Mouse (Mus musculus) forebrain, postnatal 0 days (tissue): ENCODE data around the gene Heg1. TPM values are rescaled to one million over a fixed set of nuclear protein-coding genes. Genes with fewer than 3 reads are reported as not detected.
A peak's percentile ranks its signal among the peaks of the same experiment; 100 is the strongest.

Experiments used
- ATAC-seq: fragments of 200-750 bp; cut with Nextera tagmentation; 2 replicates; pipeline ENCODE4 v1.8.0; 2017; ENCODE audit warnings: mild to moderate bottlenecking, moderate library complexity
- DNase-seq: peaks from one replicate; pipeline ENCODE4 v3.0.0-alpha.2; 2015
- H3K27ac ChIP-seq: fragments of 300-500 bp; sonication (generic); 2 replicates; pipeline ENCODE4 v1.5.1; 2014; ENCODE audit warnings: low read depth, mild to moderate bottlenecking, antibody characterized with exemption, low read length, moderate library complexity, mixed read lengths
- H3K27me3 ChIP-seq: fragments of 300-500 bp; sonication (generic); 2 replicates; pipeline ENCODE4 v1.6.1; 2014; ENCODE audit warnings: mild to moderate bottlenecking, low read length, mixed read lengths; ENCODE audit not compliant: insufficient read depth
- H3K36me3 ChIP-seq: fragments of 300-500 bp; sonication (generic); 2 replicates; pipeline ENCODE4 v1.6.1; 2014; ENCODE audit warnings: mild to moderate bottlenecking, moderate library complexity; ENCODE audit not compliant: insufficient read depth
- H3K4me1 ChIP-seq: fragments of 300-500 bp; sonication (generic); 2 replicates; pipeline ENCODE4 v1.6.1; 2014; ENCODE audit warnings: antibody characterized with exemption; ENCODE audit not compliant: insufficient read depth
- H3K4me2 ChIP-seq: fragments of 300-500 bp; sonication (generic); 2 replicates; pipeline ENCODE4 v1.6.1; 2014; ENCODE audit warnings: low read depth, mild to moderate bottlenecking, moderate library complexity
- H3K4me3 ChIP-seq: fragments of 300-500 bp; sonication (generic); 2 replicates; pipeline ENCODE4 v1.5.1; 2014; ENCODE audit warnings: low read depth, low read length, mixed read lengths
- H3K9ac ChIP-seq: fragments of 300-500 bp; sonication (generic); 2 replicates; pipeline ENCODE4 v1.6.1; 2014; ENCODE audit warnings: mild to moderate bottlenecking
- H3K9me3 ChIP-seq: fragments of 300-500 bp; sonication (generic); 2 replicates; pipeline ENCODE4 v1.6.1; 2016; ENCODE audit warnings: low read length
- CTCF ChIP-seq: sonication (generic); IDR thresholded peaks from 2 replicates; pipeline ENCODE4 v1.5.1; 2016; ENCODE audit warnings: antibody characterized with exemption, control low read depth, low read depth
- WGBS: fragments of 180-500 bp; shearing (Covaris S2); extraction: QIAGEN DNeasy Blood & Tissue Kit; methylation state at CpG from one replicate; pipeline ENCODE4 v1.1.7; 2014; 5-methylcytosine and 5-hydroxymethylcytosine counted together
- polyA plus RNA-seq: library from polyadenylated mRNA; unstranded; fragments of >200 nt; fragmentation: Nextera tagmentation; extraction: Ambion mirVana; gene quantifications from 2 replicates; pipeline ENCODE4 v1.2.1, GENCODE M21; 2015
- total RNA-seq: library from RNA; depleted of rRNA; stranded (reverse); fragments of >200 nt; gene quantifications from 2 replicates; pipeline ENCODE4 v1.2.3, GENCODE M21; 2014

Gene Heg1
- total and polyA plus RNA-seq, 2 experiments from 2014 or later: 8.0 to 19.9 TPM

- Histone ChIP-seq H3K4me3 (no peak overlapping the region), H3K9me3 (no peaks in the 10 kb centered on the region), H3K27me3 (no peaks in the 10 kb centered on the region), H3K9ac (no peak overlapping the region), H3K27ac (no peak overlapping the region), H3K4me2 (no peak overlapping the region), H3K4me1 (peaks cover 9% of the 10 kb centered on the region; the same call in 1 of the 2 replicates), H3K36me3 (0 out of 2 replicates have a peak, but pooled peaks cover 9% of the 10 kb centered on the region)
- ATAC-seq: 0 out of 2 replicates have a peak, but pooled peaks have one; percentile 15
- TF ChIP-seq CTCF: peak; percentile 40; the same call in 1 of the 2 replicates
- WGBS: 54% methylated on average over 13 of the region's 13 CpGs
- DNase-seq: peak; percentile 27
These were observed 44.3 kb downstream of the Heg1 start for GRCm38 (mm10) chr16:33728427-33728826.

GRCm38 (mm10) chr16:33731291-33731690, 47.1 kb downstream of the Heg1 start:
- no peak overlapping the region for H3K4me3 ChIP-seq
- peaks cover 18% of the 10 kb centered on the region; the same call in 1 of the 2 replicates for H3K4me1 ChIP-seq
- DNase-seq (no peak), ATAC-seq (no peak)
- 55% methylated on average over 12 of the region's 12 CpGs for WGBS
- 0 out of 2 replicates have a peak overlapping the region, but pooled peaks have one; percentile 35 for H3K27ac ChIP-seq
- no peak overlapping the region for H3K9ac ChIP-seq
- TF ChIP-seq CTCF: no peak
- no peaks in the 10 kb centered on the region for H3K9me3 ChIP-seq
- no peaks in the 10 kb centered on the region for H3K27me3 ChIP-seq
- H3K36me3 ChIP-seq: 0 out of 2 replicates have a peak, but pooled peaks cover 9% of the 10 kb centered on the region
- no peak overlapping the region for H3K4me2 ChIP-seq

- peaks cover 18% of the 10 kb centered on the region; the same call in 1 of the 2 replicates for H3K4me1 ChIP-seq
- peak overlapping the region; percentile 79 for H3K27ac ChIP-seq
- no peak overlapping the region for H3K9ac ChIP-seq
- WGBS: 73% methylated on average over 6 of the region's 6 CpGs
- no peaks in the 10 kb centered on the region for H3K27me3 ChIP-seq
- H3K36me3 ChIP-seq: 0 out of 2 replicates have a peak, but pooled peaks cover 4% of the 10 kb centered on the region
- H3K4me3 ChIP-seq: no peak overlapping the region
- H3K4me2 ChIP-seq: no peak overlapping the region
- no peak for ATAC-seq
- TF ChIP-seq CTCF: no peak
- no peaks in the 10 kb centered on the region for H3K9me3 ChIP-seq
- DNase-seq: no peak
These were observed 48.1 kb downstream of the Heg1 start for GRCm38 (mm10) chr16:33732237-33732749.

GRCm38 (mm10) chr16:33732846-33733580, 48.8 kb downstream of the Heg1 start:
- WGBS: 32% methylated on average over 15 of the region's 15 CpGs
- peak overlapping the region; percentile 79 for H3K27ac ChIP-seq
- DNase-seq (peak; percentile 72), ATAC-seq (peak; percentile 42)
- no peak overlapping the region for H3K9ac ChIP-seq
- peaks cover 18% of the 10 kb centered on the region; the same call in 1 of the 2 replicates for H3K4me1 ChIP-seq
- H3K4me3 ChIP-seq: no peak overlapping the region
- no peak overlapping the region for H3K4me2 ChIP-seq
- H3K36me3 ChIP-seq: no peaks in the 10 kb centered on the region
- H3K9me3 ChIP-seq: no peaks in the 10 kb centered on the region
- no peak for TF ChIP-seq CTCF
- no peaks in the 10 kb centered on the region for H3K27me3 ChIP-seq

GRCm38 (mm10) chr16:33733864-33734263, 49.7 kb downstream of the Heg1 start:
- Histone ChIP-seq H3K4me1 (peaks cover 18% of the 10 kb centered on the region; the same call in 1 of the 2 replicates), H3K27ac (peak overlapping the region; percentile 79), H3K9me3 (no peaks in the 10 kb centered on the region), H3K4me3 (no peak overlapping the region), H3K36me3 (no peaks in the 10 kb centered on the region), H3K4me2 (no peak overlapping the region), H3K27me3 (no peaks in the 10 kb centered on the region), H3K9ac (no peak overlapping the region)
- WGBS: 80% methylated on average over 6 of the region's 6 CpGs
- DNase-seq: no peak
- TF ChIP-seq CTCF: no peak
- no peak for ATAC-seq

- Histone ChIP-seq H3K9me3 (no peaks in the 10 kb centered on the region), H3K27ac (peak overlapping the region; percentile 79), H3K4me3 (no peak overlapping the region), H3K4me1 (peaks cover 18% of the 10 kb centered on the region; the same call in 1 of the 2 replicates), H3K36me3 (no peaks in the 10 kb centered on the region), H3K27me3 (no peaks in the 10 kb centered on the region), H3K4me2 (no peak overlapping the region), H3K9ac (no peak overlapping the region)
- ATAC-seq (peak; percentile 94), DNase-seq (peak; percentile 86)
- TF ChIP-seq CTCF: no peak
- 9% methylated on average over 10 of the region's 10 CpGs for WGBS
These were observed 50.4 kb downstream of the Heg1 start for GRCm38 (mm10) chr16:33734545-33734944.

GRCm38 (mm10) chr16:33735238-33735637, 51.1 kb downstream of the Heg1 start:
- 29% methylated on average over 5 of the region's 5 CpGs for WGBS
- no peak for ATAC-seq
- Histone ChIP-seq H3K4me2 (no peak overlapping the region), H3K4me1 (peaks cover 18% of the 10 kb centered on the region; the same call in 1 of the 2 replicates), H3K27me3 (no peaks in the 10 kb centered on the region), H3K27ac (peak overlapping the region; percentile 79), H3K9ac (no peak overlapping the region), H3K4me3 (no peak overlapping the region), H3K9me3 (no peaks in the 10 kb centered on the region), H3K36me3 (no peaks in the 10 kb centered on the region)
- no peak for DNase-seq
- no peak for TF ChIP-seq CTCF
